Mouse (Mus musculus): ENCODE measurements around the gene C9orf72.

GRCm38 (mm10) chr4:35172471-35172870 lies 53.5 kb downstream of the C9orf72 start:
- TF ChIP-seq CTCF (conservative IDR thresholded peaks at IDR 0.05; ENCODE audit: low read length) (no peak), POU5F1 (IDR thresholded peaks at IDR 0.05; ENCODE audit: borderline replicate concordance, low read length) (no peak), NANOG (IDR thresholded peaks at IDR 0.05; ENCODE audit: borderline replicate concordance, low read length) (no peak)

All from E14TG2a.4 (cell line).